Mouse (Mus musculus) gastrocnemius, adult 18-20 months (tissue): ENCODE measurements around the gene Slc35e4. TPM values are rescaled to one million over a fixed set of nuclear protein-coding genes. Genes with fewer than 3 reads are reported as not detected.

Source experiments
- DNase-seq: peaks from one replicate; pipeline ENCODE4 v3.0.0; 2021; ENCODE audit warnings: low spot score
- total RNA-seq, 2 experiments: library from RNA; stranded (reverse); gene quantifications; 2 replicates each; pipeline ENCODE4 v1.2.3; 2021

The Slc35e4 gene
- total RNA-seq, 2 experiments from 2014 or later: 16.5 to 30.9 TPM

- DNase-seq: no peak
Measured at GRCm38 (mm10) chr11:3920476-3920875, 6.0 kb upstream of the Slc35e4 start.

GRCm38 (mm10) chr11:3918738-3919137, 4.3 kb upstream of the Slc35e4 start:
- no peak for DNase-seq

- peak; percentile 96 for DNase-seq
Measured at GRCm38 (mm10) chr11:3913316-3914108, 952 bp downstream of the Slc35e4 start.

GRCm38 (mm10) chr11:3912875-3913271, 1.6 kb downstream of the Slc35e4 start:
- DNase-seq: peak; percentile 34

GRCm38 (mm10) chr11:3912100-3912874, 2.2 kb downstream of the Slc35e4 start:
- DNase-seq: peak; percentile 47

GRCm38 (mm10) chr11:3911440-3911839, 3.0 kb downstream of the Slc35e4 start:
- DNase-seq: peak; percentile 17

GRCm38 (mm10) chr11:3910513-3911310, 3.8 kb downstream of the Slc35e4 start:
- DNase-seq: peak; percentile 72

GRCm38 (mm10) chr11:3909236-3909635, 5.2 kb downstream of the Slc35e4 start:
- DNase-seq: no peak

GRCm38 (mm10) chr11:3905446-3905845, 9.0 kb downstream of the Slc35e4 start:
- DNase-seq: no peak

- no peak for DNase-seq
Measured at GRCm38 (mm10) chr11:3904673-3905072, 9.8 kb downstream of the Slc35e4 start.

GRCm38 (mm10) chr11:3903046-3903445, 11.4 kb downstream of the Slc35e4 start:
- peak; percentile 75 for DNase-seq

- DNase-seq: no peak
Measured at GRCm38 (mm10) chr11:3902516-3902915, 11.9 kb downstream of the Slc35e4 start.

- no peak for DNase-seq
Measured at GRCm38 (mm10) chr11:3900296-3900695, 14.2 kb downstream of the Slc35e4 start.

- no peak for DNase-seq
Measured at GRCm38 (mm10) chr11:3895933-3896332, 18.5 kb downstream of the Slc35e4 start.

GRCm38 (mm10) chr11:3895458-3895857, 19.0 kb downstream of the Slc35e4 start:
- no peak for DNase-seq

- peak; percentile 91 for DNase-seq
Measured at GRCm38 (mm10) chr11:3894406-3895281, 19.8 kb downstream of the Slc35e4 start, which contains the start of the genes 4921536K21Rik and Dusp18. Gene 4921536K21Rik, minus strand, starts transcription at chr11:3895098. Gene Dusp18, plus strand, starts transcription at chr11:3895240.

- no peak for DNase-seq
Measured at GRCm38 (mm10) chr11:3893970-3894369, 20.5 kb downstream of the Slc35e4 start.

GRCm38 (mm10) chr11:3887331-3887730, 27.1 kb downstream of the Slc35e4 start:
- no peak for DNase-seq

GRCm38 (mm10) chr11:3883711-3884110, 30.8 kb downstream of the Slc35e4 start:
- DNase-seq: no peak

- DNase-seq: peak; percentile 68
Measured at GRCm38 (mm10) chr11:3879836-3880235, 34.6 kb downstream of the Slc35e4 start.

GRCm38 (mm10) chr11:3878660-3879059, 35.8 kb downstream of the Slc35e4 start:
- DNase-seq: no peak
